Mouse (Mus musculus): ENCODE results near the gene Sema3g. TPM values are rescaled to one million over a fixed set of nuclear protein-coding genes. Genes with fewer than 3 reads are reported as not detected.

Gene Sema3g
- polyA plus RNA-seq, 1 experiment = 0.14 TPM

DNA sequence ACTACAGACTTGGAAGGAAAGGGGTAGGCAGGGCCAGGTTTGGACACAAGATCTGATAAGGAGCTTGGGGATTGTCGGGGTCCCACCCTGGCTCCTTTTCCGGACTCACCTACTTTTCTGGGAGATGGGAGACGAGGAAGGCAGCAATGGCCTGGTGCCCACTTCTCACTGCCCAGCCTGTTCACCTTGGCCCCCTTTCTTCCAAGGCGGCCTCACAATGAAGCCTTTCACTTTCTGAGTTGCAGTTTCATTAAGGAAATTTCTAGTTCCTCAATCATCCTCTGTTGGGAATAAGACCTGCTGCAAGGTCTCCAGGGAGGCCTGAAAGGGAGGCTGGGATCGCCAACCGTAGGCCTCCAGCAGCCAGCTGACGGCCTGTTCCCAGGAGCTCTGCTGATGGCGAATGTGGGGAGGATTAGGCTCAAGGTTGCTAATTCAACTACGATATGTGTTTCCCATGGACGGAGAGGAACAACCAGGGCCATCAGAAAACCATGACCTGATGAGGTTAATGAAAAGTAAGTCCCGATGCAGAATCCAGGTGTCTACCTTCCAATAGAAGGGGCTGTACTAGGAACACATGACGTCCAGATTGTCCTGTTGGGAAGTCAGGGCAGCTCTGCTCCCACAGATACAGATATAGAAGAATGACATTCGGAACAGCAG is 14.9 kb downstream of the Sema3g start:
- Histone ChIP-seq H3ac (ENCODE audit: control insufficient read depth, insufficient read length, low read depth) (no peak overlapping the region), H3K36me3 (ENCODE audit: control insufficient read depth, insufficient read depth) (no peaks in the 10 kb centered on the region), H3K27me3 (ENCODE audit: control insufficient read depth, insufficient read depth, insufficient read length) (peaks cover 27% of the 10 kb centered on the region), H3K4me3 (ENCODE audit: insufficient read depth, poor library complexity, severe bottlenecking) (no peak overlapping the region), H3K79me2 (ENCODE audit: control insufficient read depth, insufficient read depth) (no peaks in the 10 kb centered on the region), H3K79me3 (ENCODE audit: low read depth) (no peaks in the 10 kb centered on the region)
- TF ChIP-seq FOSL1 (IDR thresholded peaks at IDR 0.05; ENCODE audit: insufficient read depth, low read length, poor library complexity, severe bottlenecking) (no peak), MYOD1 (IDR thresholded peaks at IDR 0.05; ENCODE audit: control insufficient read depth, insufficient read length, low read depth) (no peak), CTCF (IDR thresholded peaks at IDR 0.05; ENCODE audit: control insufficient read depth, insufficient read depth, insufficient read length) (no peak), CEBPB (IDR thresholded peaks at IDR 0.05; ENCODE audit: low read depth) (no peak), MYOG (IDR thresholded peaks at IDR 0.05; ENCODE audit: control insufficient read depth, extremely low read depth, insufficient read length) (no peak), MAX (IDR thresholded peaks at IDR 0.05) (no peak), USF1 (IDR thresholded peaks at IDR 0.05; ENCODE audit: low read depth) (no peak)

DNA sequence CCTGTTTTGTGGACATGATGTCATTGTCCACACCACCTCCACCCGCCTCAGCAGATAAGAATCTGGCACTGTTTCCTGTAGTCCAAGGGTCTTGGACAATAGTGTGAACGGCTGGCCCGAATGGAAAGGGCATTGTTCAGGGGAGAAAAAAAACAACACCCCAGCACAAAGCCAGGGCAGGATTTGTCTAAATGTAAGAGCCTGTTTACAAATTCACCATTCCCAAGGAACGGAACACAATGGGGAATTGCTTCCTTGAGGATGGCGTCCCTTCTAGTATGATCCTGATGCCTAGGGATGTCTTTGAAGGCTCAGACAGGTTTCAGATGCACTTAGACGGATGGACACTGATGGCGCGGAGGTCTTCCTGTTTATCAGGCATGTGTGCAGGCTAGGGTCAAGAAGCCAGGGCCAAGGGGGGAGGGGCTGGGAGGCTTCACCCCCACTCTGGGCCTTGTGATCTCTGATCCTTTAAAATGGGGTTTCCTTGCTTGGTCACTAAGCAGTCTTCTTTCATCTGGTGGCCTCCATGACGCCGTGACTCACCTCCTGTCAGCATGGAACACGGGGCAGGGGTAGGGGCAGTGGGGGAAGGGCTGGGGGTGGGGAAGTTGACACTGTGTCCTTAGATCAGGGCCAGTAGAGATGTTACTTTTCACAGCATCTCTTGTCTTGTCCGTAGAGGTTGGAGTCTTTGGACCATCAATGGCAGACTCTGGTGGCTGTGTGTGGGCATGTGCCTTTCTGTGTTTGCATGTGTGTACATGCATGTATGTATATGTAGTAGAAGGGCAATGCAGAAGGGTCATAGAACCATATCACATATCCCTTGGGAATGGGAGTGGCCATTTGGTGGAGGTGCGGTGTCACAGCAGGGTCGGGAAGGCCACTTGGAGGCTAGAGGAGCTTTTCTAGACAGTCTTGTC is 15.7 kb downstream of the Sema3g start:
- Histone ChIP-seq H3K36me3 (ENCODE audit: control insufficient read depth, insufficient read depth) (no peaks in the 10 kb centered on the region), H3K27me3 (ENCODE audit: control insufficient read depth, insufficient read depth, insufficient read length) (peaks cover 21% of the 10 kb centered on the region), H3K79me2 (ENCODE audit: control insufficient read depth, insufficient read depth) (no peaks in the 10 kb centered on the region), H3K79me3 (ENCODE audit: low read depth) (no peaks in the 10 kb centered on the region), H3K4me3 (ENCODE audit: insufficient read depth, poor library complexity, severe bottlenecking) (no peak overlapping the region), H3ac (ENCODE audit: control insufficient read depth, insufficient read length, low read depth) (no peak overlapping the region)
- TF ChIP-seq MYOG (IDR thresholded peaks at IDR 0.05; ENCODE audit: control insufficient read depth, extremely low read depth, insufficient read length) (no peak), CEBPB (IDR thresholded peaks at IDR 0.05; ENCODE audit: low read depth) (no peak)

GRCm38 (mm10) chr14:31233996-31234591 is 16.4 kb downstream of the Sema3g start:
- H3K27me3 ChIP-seq (ENCODE audit: control insufficient read depth, insufficient read depth, insufficient read length) = peaks cover 16% of the 10 kb centered on the region
- H3K79me2 ChIP-seq (ENCODE audit: control insufficient read depth, insufficient read depth) = no peaks in the 10 kb centered on the region
- no peak for TF ChIP-seq USF1 (IDR thresholded peaks at IDR 0.05; ENCODE audit: low read depth)
- TF ChIP-seq MYOD1 (IDR thresholded peaks at IDR 0.05; ENCODE audit: control insufficient read depth, insufficient read length, low read depth) = no peak
- no peak for TF ChIP-seq MYOG (IDR thresholded peaks at IDR 0.05; ENCODE audit: control insufficient read depth, extremely low read depth, insufficient read length)
- peak; percentile 34 for TF ChIP-seq CTCF (IDR thresholded peaks at IDR 0.05; ENCODE audit: control insufficient read depth, insufficient read depth, insufficient read length)
- no peak overlapping the region for H3K4me3 ChIP-seq (ENCODE audit: insufficient read depth, poor library complexity, severe bottlenecking)
- no peaks in the 10 kb centered on the region for H3K79me3 ChIP-seq (ENCODE audit: low read depth)
- H3K36me3 ChIP-seq (ENCODE audit: control insufficient read depth, insufficient read depth) = no peaks in the 10 kb centered on the region
- no peak overlapping the region for H3ac ChIP-seq (ENCODE audit: control insufficient read depth, insufficient read length, low read depth)

- H3K4me3 ChIP-seq (ENCODE audit: insufficient read depth, poor library complexity, severe bottlenecking) = no peak overlapping the region
- no peaks in the 10 kb centered on the region for H3K36me3 ChIP-seq (ENCODE audit: control insufficient read depth, insufficient read depth)
- no peak overlapping the region for H3ac ChIP-seq (ENCODE audit: control insufficient read depth, insufficient read length, low read depth)
- TF ChIP-seq CTCF (IDR thresholded peaks at IDR 0.05; ENCODE audit: control insufficient read depth, insufficient read depth, insufficient read length) (no peak), MAX (IDR thresholded peaks at IDR 0.05) (no peak), USF1 (IDR thresholded peaks at IDR 0.05; ENCODE audit: low read depth) (no peak)
- H3K79me3 ChIP-seq (ENCODE audit: low read depth) = no peaks in the 10 kb centered on the region
- no peaks in the 10 kb centered on the region for H3K79me2 ChIP-seq (ENCODE audit: control insufficient read depth, insufficient read depth)
- no peaks in the 10 kb centered on the region for H3K27me3 ChIP-seq (ENCODE audit: control insufficient read depth, insufficient read depth, insufficient read length)
These were observed 19.6 kb downstream of the Sema3g start for GRCm38 (mm10) chr14:31237101-31237882.

- no peaks in the 10 kb centered on the region for H3K27me3 ChIP-seq (ENCODE audit: control insufficient read depth, insufficient read depth, insufficient read length)
- H3K4me3 ChIP-seq (ENCODE audit: insufficient read depth, poor library complexity, severe bottlenecking) = no peak overlapping the region
- no peak overlapping the region for H3ac ChIP-seq (ENCODE audit: control insufficient read depth, insufficient read length, low read depth)
- H3K79me2 ChIP-seq (ENCODE audit: control insufficient read depth, insufficient read depth) = no peaks in the 10 kb centered on the region
- TF ChIP-seq MYOG (IDR thresholded peaks at IDR 0.05; ENCODE audit: control insufficient read depth, extremely low read depth, insufficient read length) (no peak), CEBPB (IDR thresholded peaks at IDR 0.05; ENCODE audit: low read depth) (no peak), MAX (IDR thresholded peaks at IDR 0.05) (no peak), CTCF (IDR thresholded peaks at IDR 0.05; ENCODE audit: control insufficient read depth, insufficient read depth, insufficient read length) (no peak), FOSL1 (IDR thresholded peaks at IDR 0.05; ENCODE audit: insufficient read depth, low read length, poor library complexity, severe bottlenecking) (no peak)
- no peaks in the 10 kb centered on the region for H3K79me3 ChIP-seq (ENCODE audit: low read depth)
- H3K36me3 ChIP-seq (ENCODE audit: control insufficient read depth, insufficient read depth) = no peaks in the 10 kb centered on the region
These were observed 22.9 kb downstream of the Sema3g start for GRCm38 (mm10) chr14:31240528-31240927.
